Mouse (Mus musculus) embryonic facial prominence, embryonic 10.5 days (tissue): ENCODE measurements at regions not wholly inside any gene's neighbourhood (a gene's known extent, or its start where the extent isn't known, plus 50 kb on each side); places are given as distances from the start of the nearest gene placed in this dataset.
A peak's percentile ranks its signal among the peaks of the same experiment; 100 is the strongest.

Experiments
- DNase-seq: peaks from one replicate; pipeline ENCODE4 v3.0.0-alpha.2; 2017; ENCODE audit warnings: low spot score
- H3K27ac ChIP-seq: fragments of 300-500 bp; sonication (generic); replicated peaks from 2 replicates; pipeline ENCODE4 v1.5.1; 2016; ENCODE audit warnings: mild to moderate bottlenecking
- H3K27me3 ChIP-seq: fragments of 300-500 bp; sonication (generic); replicated peaks from 2 replicates; pipeline ENCODE4 v1.6.1; 2016; ENCODE audit warnings: low read depth, mild to moderate bottlenecking; ENCODE audit not compliant: poor library complexity, severe bottlenecking
- H3K36me3 ChIP-seq: fragments of 300-500 bp; sonication (generic); replicated peaks from 2 replicates; pipeline ENCODE4 v1.6.1; 2016; ENCODE audit warnings: mild to moderate bottlenecking, moderate library complexity
- H3K4me1 ChIP-seq: fragments of 300-500 bp; sonication (generic); 2 replicates; pipeline ENCODE4 v1.6.1; 2016
- H3K4me3 ChIP-seq: fragments of 300-500 bp; sonication (generic); 2 replicates; pipeline ENCODE4 v1.5.1; 2016; ENCODE audit warnings: mild to moderate bottlenecking, moderate library complexity
- H3K9me3 ChIP-seq: fragments of 300-500 bp; sonication (generic); 2 replicates; pipeline ENCODE4 v1.6.1; 2016; ENCODE audit warnings: mild to moderate bottlenecking
- WGBS: fragments of 180-500 bp; shearing (Covaris S2); methylation state at CpG from one replicate; pipeline ENCODE4 v1.1.7; 2016; 5-methylcytosine and 5-hydroxymethylcytosine counted together

DNA sequence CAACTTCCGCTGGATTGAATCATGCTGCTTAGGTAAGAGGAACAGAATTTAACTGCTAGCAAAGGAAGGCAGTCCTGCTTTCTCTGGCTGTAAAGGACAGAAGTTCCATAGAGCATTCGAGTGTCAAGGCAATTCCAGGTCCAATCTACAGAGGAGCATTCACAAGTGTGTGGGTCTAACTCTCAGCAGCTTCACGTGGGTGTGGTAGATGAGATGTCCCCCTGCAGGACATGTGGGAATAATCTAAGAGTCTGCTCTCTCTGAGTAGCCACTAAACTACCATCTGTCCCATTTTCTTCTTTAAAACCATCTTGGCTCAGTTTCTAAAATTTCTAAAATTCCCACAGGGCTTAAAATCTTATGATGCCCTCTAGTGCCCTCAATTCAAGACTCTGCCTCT, 90.6 kb downstream of the Cmpk2 start:
- peaks cover 19% of the 10 kb centered on the region for H3K4me1 ChIP-seq
- no peak overlapping the region for H3K4me3 ChIP-seq
- H3K36me3 ChIP-seq: no peaks in the 10 kb centered on the region
- H3K27me3 ChIP-seq: no peaks in the 10 kb centered on the region
- WGBS: 69% methylated on average over 3 of the region's 3 CpGs
- no peak for DNase-seq
- H3K9me3 ChIP-seq: no peaks in the 10 kb centered on the region
- H3K27ac ChIP-seq: no peak overlapping the region

DNA sequence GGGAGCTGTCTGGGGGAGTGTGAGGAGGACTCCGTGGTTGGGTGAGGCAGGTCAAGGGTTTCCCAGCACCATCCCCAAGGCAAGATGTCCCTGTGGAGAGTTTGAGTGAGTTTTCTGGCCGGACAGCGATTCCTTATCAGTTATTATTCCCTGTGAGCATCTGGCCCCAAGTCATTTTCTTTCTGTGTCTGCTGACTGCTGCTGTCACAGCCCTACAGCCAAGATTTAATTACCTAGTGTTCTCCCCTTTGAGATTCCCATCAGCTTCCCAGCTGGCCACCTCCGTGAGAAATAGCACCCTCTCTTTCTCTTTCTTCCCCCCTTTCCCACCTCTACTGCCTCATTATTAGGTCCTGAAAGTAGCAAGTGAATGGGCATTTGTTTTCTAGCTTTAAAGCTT, 88.4 kb downstream of the Cmpk2 start:
- H3K27ac ChIP-seq: peak overlapping the region; percentile 4; the same call in 1 of the 2 replicates
- no peak for DNase-seq
- H3K36me3 ChIP-seq: no peaks in the 10 kb centered on the region
- WGBS: 4% methylated on average over 4 of the region's 4 CpGs
- H3K4me1 ChIP-seq: peaks cover 21% of the 10 kb centered on the region
- H3K4me3 ChIP-seq: no peak overlapping the region
- H3K27me3 ChIP-seq: no peaks in the 10 kb centered on the region
- H3K9me3 ChIP-seq: no peaks in the 10 kb centered on the region

DNA sequence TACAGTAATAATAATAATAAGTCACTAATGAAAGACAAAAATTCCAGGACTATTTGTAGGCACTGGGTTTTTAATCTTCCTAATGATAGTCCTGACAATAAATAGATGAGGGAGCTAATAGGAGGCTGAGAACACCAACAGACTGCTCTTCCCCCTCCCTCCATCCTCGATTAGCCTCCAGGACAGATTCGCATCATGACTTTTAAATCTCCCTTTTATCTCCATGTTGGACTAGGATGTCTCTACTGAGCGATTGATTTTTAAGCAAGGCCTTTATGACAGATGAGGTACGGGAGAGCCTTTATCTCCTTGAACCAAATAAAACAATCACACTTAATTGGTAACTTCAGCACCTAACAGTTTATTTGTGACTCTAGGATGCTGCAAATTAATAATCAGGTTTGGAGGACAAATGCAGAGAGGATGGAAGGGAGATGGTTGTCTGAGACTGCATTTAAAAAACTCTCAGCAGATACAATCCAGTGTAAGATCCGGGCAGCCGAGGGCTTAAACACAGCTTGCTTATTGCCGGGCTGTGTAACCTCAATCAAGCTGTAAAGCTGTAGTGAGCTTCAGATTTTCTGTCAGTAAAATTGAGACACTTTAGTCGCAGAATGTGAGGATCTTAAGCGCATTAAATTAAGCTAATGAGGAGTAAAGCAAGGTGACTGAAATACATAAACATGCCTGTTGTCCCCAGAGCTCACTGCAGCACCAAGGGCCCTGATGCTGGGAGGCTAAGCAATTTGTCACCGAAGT, 82.3 kb downstream of the Cmpk2 start:
- peaks cover 2% of the 10 kb centered on the region; the same call in 1 of the 2 replicates for H3K9me3 ChIP-seq
- no peak overlapping the region for H3K27ac ChIP-seq
- peaks cover 9% of the 10 kb centered on the region; the same call in 1 of the 2 replicates for H3K4me1 ChIP-seq
- H3K27me3 ChIP-seq: no peaks in the 10 kb centered on the region
- no peak for DNase-seq
- WGBS: 82% methylated on average over 10 of the region's 10 CpGs
- no peak overlapping the region for H3K4me3 ChIP-seq
- no peaks in the 10 kb centered on the region for H3K36me3 ChIP-seq

DNA sequence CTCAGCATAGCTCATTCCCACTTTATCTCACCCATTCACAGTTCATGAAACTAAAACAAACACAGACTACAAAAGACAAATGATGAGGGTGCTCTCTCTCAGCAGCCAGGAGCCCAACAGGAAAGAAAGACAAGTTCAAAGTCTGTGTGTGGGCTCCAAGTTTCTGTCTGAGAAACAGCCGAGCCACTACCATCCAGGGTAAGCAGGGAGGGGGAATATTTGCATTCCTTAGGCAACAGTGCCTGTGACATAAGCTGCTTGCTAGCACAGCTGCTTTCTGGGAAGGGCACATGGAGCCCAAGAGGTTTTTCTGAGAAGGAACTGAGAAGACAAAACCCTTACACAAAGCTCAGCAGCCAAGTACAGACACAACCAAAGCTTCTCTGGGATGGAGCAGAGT, 78.5 kb downstream of the Cmpk2 start:
- Histone ChIP-seq H3K9me3 (peaks cover 2% of the 10 kb centered on the region; the same call in 1 of the 2 replicates), H3K36me3 (no peaks in the 10 kb centered on the region), H3K4me1 (0 out of 2 replicates have a peak, but pooled peaks cover 2% of the 10 kb centered on the region), H3K27ac (no peak overlapping the region), H3K4me3 (no peak overlapping the region), H3K27me3 (no peaks in the 10 kb centered on the region)
- 46% methylated on average over 1 of the region's 1 CpGs for WGBS
- DNase-seq: no peak

DNA sequence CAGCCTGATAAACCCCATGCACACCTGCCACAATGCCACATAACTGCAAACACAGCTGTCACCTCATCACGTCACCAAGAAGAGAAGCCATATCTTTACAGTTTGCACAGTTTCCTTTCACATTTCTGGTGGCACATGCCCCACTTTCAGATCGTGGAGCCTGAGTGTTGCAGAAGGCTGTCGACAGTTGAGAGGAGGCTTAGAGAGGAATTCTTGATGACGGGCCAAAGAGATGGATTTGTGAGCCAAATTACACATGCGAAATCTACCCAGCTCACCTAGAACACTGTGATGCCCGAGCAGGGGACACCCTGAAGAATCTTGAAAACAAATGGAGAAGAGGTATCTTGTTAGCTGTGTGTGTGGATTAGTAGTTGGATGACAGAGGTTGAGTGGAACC, 77.4 kb downstream of the Cmpk2 start:
- peaks cover 2% of the 10 kb centered on the region; the same call in 1 of the 2 replicates for H3K9me3 ChIP-seq
- H3K4me1 ChIP-seq: 0 out of 2 replicates have a peak, but pooled peaks cover 2% of the 10 kb centered on the region
- WGBS: 88% methylated on average over 6 of the region's 6 CpGs
- H3K4me3 ChIP-seq: no peak overlapping the region
- no peaks in the 10 kb centered on the region for H3K36me3 ChIP-seq
- DNase-seq: no peak
- H3K27ac ChIP-seq: no peak overlapping the region
- no peaks in the 10 kb centered on the region for H3K27me3 ChIP-seq

DNA sequence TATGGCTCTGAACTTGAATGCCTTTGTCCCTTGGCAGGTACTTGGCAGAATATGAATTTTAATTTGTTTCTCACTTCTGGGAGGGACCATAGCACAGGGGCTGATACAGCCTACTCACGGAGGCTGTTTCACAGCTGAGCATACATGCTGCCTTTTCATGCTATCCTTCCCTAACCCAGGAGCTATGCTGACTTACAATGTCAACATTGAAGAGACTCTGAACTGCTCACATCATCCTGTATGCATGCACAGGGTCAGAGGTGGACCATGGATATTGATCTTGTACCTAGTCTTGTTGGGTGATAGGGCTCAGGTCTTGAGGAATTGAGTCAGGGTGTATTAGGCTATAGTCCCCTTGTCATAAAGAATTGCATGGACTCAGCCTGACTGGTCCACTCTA, 74.5 kb downstream of the Cmpk2 start:
- Histone ChIP-seq H3K4me1 (no peaks in the 10 kb centered on the region), H3K9me3 (no peaks in the 10 kb centered on the region), H3K27ac (no peak overlapping the region), H3K36me3 (no peaks in the 10 kb centered on the region), H3K27me3 (no peaks in the 10 kb centered on the region), H3K4me3 (no peak overlapping the region)
- DNase-seq: no peak
- 92% methylated on average over 1 of the region's 1 CpGs for WGBS

DNA sequence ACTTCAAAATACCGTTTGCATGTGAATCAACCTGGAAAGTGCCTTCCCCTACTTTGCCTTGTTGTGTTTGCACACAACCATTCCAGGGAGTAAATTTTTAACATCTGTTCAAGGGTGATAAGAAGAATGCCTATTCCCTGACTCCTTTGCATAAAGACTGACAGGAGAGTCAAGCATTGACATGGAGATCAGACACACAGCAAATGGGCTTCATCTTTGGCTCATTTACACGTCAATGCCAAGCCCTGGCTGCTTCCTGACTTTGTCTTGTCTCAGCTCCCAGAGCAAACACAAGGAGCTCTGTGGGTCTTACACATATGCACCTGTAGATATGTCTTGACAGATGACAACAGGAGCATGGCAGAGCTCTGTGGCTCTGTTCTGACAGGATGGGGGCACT, 73.4 kb downstream of the Cmpk2 start:
- Histone ChIP-seq H3K27ac (no peak overlapping the region), H3K9me3 (no peaks in the 10 kb centered on the region), H3K4me3 (no peak overlapping the region), H3K36me3 (no peaks in the 10 kb centered on the region), H3K27me3 (no peaks in the 10 kb centered on the region), H3K4me1 (no peaks in the 10 kb centered on the region)
- DNase-seq: no peak
- 46% methylated on average over 2 of the region's 2 CpGs for WGBS

DNA sequence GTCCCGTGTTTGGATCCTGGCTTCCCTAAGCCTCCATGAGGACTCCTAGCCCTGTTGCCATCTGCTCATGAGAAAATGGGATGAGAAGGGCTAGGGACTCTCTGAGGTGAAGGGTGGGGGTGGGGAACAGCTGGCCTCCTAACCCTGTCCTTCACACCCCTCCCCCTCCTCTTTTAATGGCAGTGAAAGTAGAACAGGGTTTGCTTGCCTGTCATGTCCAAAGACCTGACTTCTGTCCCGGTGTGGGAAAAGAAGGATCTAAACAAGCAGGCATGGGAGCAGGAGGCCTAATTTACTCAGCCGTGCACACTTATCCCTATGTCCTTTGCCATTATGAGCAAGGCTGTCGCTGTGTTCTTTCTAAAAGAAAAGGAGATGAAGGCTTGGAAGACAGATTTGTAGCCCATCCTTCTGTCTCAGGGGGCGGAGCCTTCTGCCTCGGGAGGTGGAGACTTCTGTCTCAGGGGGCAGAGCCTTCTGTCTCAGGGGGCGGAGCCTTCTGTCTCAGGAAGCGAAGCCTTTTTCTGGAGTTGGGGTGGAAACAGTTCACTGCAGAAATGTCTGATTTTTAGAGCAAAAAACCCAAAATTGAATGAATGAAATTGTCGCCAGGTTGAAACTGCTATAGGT, 66.4 kb downstream of the Cmpk2 start:
- peak; percentile 25 for DNase-seq
- peaks cover 38% of the 10 kb centered on the region for H3K4me1 ChIP-seq
- peaks cover 7% of the 10 kb centered on the region; the same call in 1 of the 2 replicates for H3K9me3 ChIP-seq
- no peaks in the 10 kb centered on the region for H3K27me3 ChIP-seq
- WGBS: 70% methylated on average over 9 of the region's 9 CpGs
- no peaks in the 10 kb centered on the region for H3K36me3 ChIP-seq
- peak overlapping the region; percentile 86 for H3K27ac ChIP-seq
- H3K4me3 ChIP-seq: no peak overlapping the region

DNA sequence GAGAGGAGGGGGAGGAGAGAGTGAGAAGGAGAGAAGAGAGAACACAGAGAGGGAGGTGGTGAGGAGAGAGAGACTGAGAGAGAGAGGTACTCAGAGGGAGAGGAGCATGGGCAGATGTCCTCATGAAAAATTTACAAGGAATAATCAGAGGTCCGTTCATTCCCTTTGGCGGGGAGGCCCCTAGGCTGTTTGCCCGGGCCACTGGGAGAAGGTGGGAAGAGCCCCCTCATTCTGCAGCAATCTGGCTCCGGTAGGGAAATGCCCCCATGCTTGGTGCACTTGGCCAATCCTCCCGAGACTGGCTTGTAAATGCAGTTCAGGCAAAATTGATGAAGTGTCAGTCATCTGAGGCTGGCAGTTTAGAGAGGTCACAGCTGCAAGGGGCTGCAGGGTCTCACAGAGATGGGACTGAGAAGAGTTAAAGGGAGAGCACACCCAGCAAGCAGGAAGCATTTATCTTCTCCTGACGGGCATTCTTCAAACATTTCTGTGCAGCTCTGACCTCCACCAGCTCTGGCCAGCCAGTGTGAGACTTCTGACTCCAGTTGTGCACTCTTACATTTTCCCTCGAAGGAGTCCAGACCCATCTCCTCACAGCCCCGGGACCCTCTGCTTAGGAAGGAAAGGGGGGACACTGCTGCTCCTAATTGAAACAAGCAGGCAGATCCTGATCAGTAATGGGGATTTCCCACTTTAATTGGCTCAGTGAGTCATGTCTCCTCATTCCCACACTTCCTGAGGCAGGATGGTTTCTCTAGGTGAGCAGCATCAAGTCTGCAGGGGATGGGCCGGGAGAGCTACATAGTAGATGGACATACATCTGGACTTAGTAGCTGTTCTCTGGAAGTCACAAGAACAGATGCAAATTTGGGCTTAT, 65.5 kb downstream of the Cmpk2 start:
- Histone ChIP-seq H3K4me1 (peaks cover 38% of the 10 kb centered on the region), H3K9me3 (peaks cover 10% of the 10 kb centered on the region; the same call in 1 of the 2 replicates), H3K4me3 (peak overlapping the region; percentile 31; the same call in 1 of the 2 replicates), H3K27ac (peak overlapping the region; percentile 86), H3K27me3 (no peaks in the 10 kb centered on the region), H3K36me3 (no peaks in the 10 kb centered on the region)
- peak; percentile 70 for DNase-seq
- WGBS: 23% methylated on average over 9 of the region's 9 CpGs

DNA sequence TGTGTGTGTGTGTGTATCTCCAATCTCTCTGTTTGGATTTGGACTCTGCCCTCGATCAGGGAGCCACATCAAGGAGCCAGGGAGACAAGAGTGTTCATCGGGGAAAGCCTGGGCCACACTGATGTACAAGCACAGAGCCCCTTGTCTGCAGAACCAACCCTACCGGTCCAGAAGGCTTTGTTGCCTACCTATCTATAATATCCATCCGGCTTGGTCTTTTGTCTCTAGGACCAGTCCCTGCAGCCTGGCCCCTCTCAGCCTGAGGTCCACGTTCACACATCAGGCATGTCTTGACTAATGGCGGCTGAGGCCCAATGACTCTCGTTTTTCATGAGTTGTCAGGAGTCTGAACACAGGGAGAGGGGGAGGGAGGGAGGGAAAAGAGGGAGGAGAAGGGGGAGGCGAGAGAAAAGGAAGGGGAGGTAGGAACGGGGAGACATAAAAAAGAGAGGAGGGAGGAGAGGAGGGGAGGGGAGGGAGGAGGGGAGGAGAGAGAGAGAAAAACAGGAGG, 64.7 kb downstream of the Cmpk2 start:
- Histone ChIP-seq H3K27me3 (no peaks in the 10 kb centered on the region), H3K36me3 (no peaks in the 10 kb centered on the region), H3K4me1 (peaks cover 38% of the 10 kb centered on the region), H3K27ac (peak overlapping the region; percentile 86), H3K9me3 (peaks cover 10% of the 10 kb centered on the region; the same call in 1 of the 2 replicates), H3K4me3 (peak overlapping the region; percentile 31; the same call in 1 of the 2 replicates)
- 45% methylated on average over 9 of the region's 9 CpGs for WGBS
- DNase-seq: peak; percentile 68

DNA sequence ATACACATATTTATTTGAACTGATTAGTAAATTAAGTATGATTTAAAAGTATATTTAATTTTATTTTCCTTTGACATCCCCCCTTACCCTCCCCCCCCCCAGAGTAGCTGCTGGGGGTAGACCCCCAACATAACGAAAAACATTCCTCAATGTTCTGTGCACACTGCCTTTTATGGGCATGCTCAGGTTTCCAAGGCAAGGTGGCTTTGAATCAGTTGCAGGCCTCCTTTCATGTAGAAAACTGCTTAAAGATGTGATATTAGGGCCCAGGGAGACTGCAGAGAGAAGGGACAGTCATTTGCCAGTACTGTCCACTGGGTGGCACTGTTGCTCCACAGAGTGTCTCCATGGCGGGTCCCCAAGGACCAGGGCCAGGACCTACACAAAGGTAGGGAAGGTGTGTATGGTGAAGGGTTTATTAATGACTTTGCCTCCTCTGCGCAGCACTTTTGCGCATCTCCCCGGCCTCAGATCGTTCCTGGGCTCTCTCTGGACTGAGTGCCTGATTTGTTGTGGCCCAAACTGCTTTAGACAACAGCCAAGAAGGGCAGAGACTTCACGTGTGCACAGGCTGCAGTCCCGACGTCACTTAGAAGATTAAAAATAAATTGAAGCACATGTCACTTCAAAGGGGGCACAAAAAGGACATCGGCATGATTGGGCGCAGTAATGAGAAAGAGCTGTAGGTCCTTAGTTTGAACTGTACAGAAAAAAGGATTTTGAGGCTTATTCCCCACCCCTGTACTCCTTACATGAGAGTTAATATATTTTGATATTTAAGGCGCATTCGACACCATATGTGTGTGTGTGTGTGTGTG, 64.0 kb downstream of the Cmpk2 start:
- no peaks in the 10 kb centered on the region for H3K36me3 ChIP-seq
- peak overlapping the region; percentile 86 for H3K27ac ChIP-seq
- peak; percentile 92 for DNase-seq
- H3K4me1 ChIP-seq: peaks cover 38% of the 10 kb centered on the region
- H3K27me3 ChIP-seq: no peaks in the 10 kb centered on the region
- peak overlapping the region; percentile 3; the same call in 1 of the 2 replicates for H3K4me3 ChIP-seq
- 34% methylated on average over 13 of the region's 13 CpGs for WGBS
- H3K9me3 ChIP-seq: peaks cover 10% of the 10 kb centered on the region; the same call in 1 of the 2 replicates
